Mouse (Mus musculus) erythroblast, embryonic 14.5 days (primary cell): ENCODE results near the gene Mapk6.

Experiments
- GATA1 ChIP-seq: IDR thresholded peaks from 2 replicates; pipeline ENCODE4 v1.6.1; 2012; ENCODE audit warnings: low read length, inconsistent platforms, mixed read lengths
- TAL1 ChIP-seq: IDR thresholded peaks from 3 replicates; pipeline ENCODE4 v1.6.1; 2012; ENCODE audit warnings: low read length, inconsistent platforms, mixed read lengths

DNA sequence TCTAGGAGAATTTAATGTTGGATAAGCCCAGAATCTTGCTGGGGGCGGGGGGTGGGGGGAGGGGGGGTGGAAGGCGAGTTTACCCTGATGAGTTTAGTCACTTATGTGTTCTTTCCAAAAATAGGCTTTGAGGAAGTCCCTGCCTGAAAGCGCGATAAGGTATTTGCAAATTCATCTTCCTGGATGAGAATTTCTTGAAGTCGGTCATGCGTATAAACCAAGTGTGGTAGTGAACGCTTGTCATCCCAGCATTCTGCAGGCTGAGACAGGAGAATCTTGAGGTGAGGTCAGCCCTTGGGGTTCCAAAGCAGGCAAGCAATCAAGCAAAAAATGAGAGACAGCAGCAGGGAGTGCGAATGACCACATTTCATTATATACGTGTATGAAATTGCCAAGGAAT, 1.8 kb upstream of the Mapk6 start:
- TF ChIP-seq GATA1 (no peak), TAL1 (no peak)
